Mouse (Mus musculus): ENCODE results near the gene Aldh6a1.

GRCm38 (mm10) chr12:84478937-84479336 lies 28.1 kb upstream of the Aldh6a1 start:
- TF ChIP-seq EP300 (optimal IDR thresholded peaks at IDR 0.05) (no peak), CTCF (IDR thresholded peaks at IDR 0.05; ENCODE audit: low read depth) (no peak)
